Mouse (Mus musculus) bone marrow, adult 2 months (tissue): ENCODE measurements at regions not wholly inside any gene's neighbourhood (a gene's known extent, or its start where the extent isn't known, plus 50 kb on each side); places are given as distances from the start of the nearest gene placed in this dataset.
"Not testable (repeated sequence)": the region's sequence is repeated elsewhere in the genome, so short reads cannot be mapped to it uniquely, and the experiment has no call there.

Source experiments
- H3K27ac ChIP-seq: fragments of 200-500 bp; 2 replicates; pipeline ENCODE4 v1.5.1; 2012; ENCODE audit warnings: low read depth, mild to moderate bottlenecking, control low read depth, inconsistent platforms, low read length; ENCODE audit not compliant: control insufficient read depth, poor library complexity, insufficient read depth
- H3K4me1 ChIP-seq: fragments of 200-500 bp; 2 replicates; pipeline ENCODE4 v1.6.1; 2011; ENCODE audit warnings: low read length; ENCODE audit not compliant: control insufficient read depth, insufficient read depth
- H3K4me3 ChIP-seq: fragments of 200-500 bp; replicated peaks from 2 replicates; pipeline ENCODE3; 2011; ENCODE audit warnings: mild to moderate bottlenecking, low read depth, low read length, control low read depth; ENCODE audit not compliant: control insufficient read depth
- CTCF ChIP-seq: fragments of 200-500 bp; IDR thresholded peaks from 2 replicates; pipeline ENCODE4 v1.5.1; 2011; ENCODE audit warnings: low read length, control low read depth; ENCODE audit not compliant: control insufficient read depth, insufficient read depth
- POLR2A ChIP-seq: fragments of 200-500 bp; IDR thresholded peaks from 2 replicates; pipeline ENCODE4 v1.6.1; 2011; ENCODE audit warnings: low read depth, mild to moderate bottlenecking, control low read depth, low read length, borderline replicate concordance; ENCODE audit not compliant: control insufficient read depth
- WGBS: fragments of 180-500 bp; shearing (Covaris S2); methylation state at CpG from one replicate; pipeline ENCODE4 v1.1.7; 2018; 5-methylcytosine and 5-hydroxymethylcytosine counted together

- WGBS, result 72% methylated on average over 14 of the region's 14 CpGs
- no peak overlapping the region for H3K4me3 ChIP-seq
Measured at GRCm38 (mm10) chr12:29062025-29062637, 310.5 kb downstream of the Eipr1 start.

GRCm38 (mm10) chr12:29062801-29063200 lies 311.2 kb downstream of the Eipr1 start:
- Histone ChIP-seq H3K4me3 (no peak overlapping the region), H3K27ac (no peak overlapping the region), H3K4me1 (no peaks in the 10 kb centered on the region)
- TF ChIP-seq POLR2A (no peak), CTCF (no peak)
- 79% methylated on average over 3 of the region's 3 CpGs for WGBS

More at GRCm38 (mm10) chr12:29062025-29062637, 310.5 kb downstream of the Eipr1 start:
- Histone ChIP-seq H3K4me1 (no peaks in the 10 kb centered on the region), H3K27ac (no peak overlapping the region)
- TF ChIP-seq POLR2A (no peak), CTCF (no peak)

- WGBS, result 42% methylated on average over 5 of the region's 5 CpGs
- Histone ChIP-seq H3K4me3 (no peak overlapping the region), H3K4me1 (no peaks in the 10 kb centered on the region), H3K27ac (no peak overlapping the region)
- TF ChIP-seq POLR2A, result no peak
- TF ChIP-seq CTCF, result no peak
Measured at GRCm38 (mm10) chr12:29068180-29068579, 316.6 kb downstream of the Eipr1 start.

GRCm38 (mm10) chr12:29075096-29075852 lies 323.7 kb downstream of the Eipr1 start:
- 83% methylated on average over 10 of the region's 10 CpGs for WGBS

GRCm38 (mm10) chr12:29076606-29077005 lies 325.0 kb downstream of the Eipr1 start:
- TF ChIP-seq CTCF (no peak), POLR2A (no peak)
- 67% methylated on average over 1 of the region's 1 CpGs for WGBS
- no peak overlapping the region for H3K4me3 ChIP-seq

More at GRCm38 (mm10) chr12:29075096-29075852, 323.7 kb downstream of the Eipr1 start:
- Histone ChIP-seq H3K4me1 (no peaks in the 10 kb centered on the region), H3K27ac (no peak overlapping the region), H3K4me3 (no peak overlapping the region)
- TF ChIP-seq POLR2A (no peak), CTCF (no peak)

DNA sequence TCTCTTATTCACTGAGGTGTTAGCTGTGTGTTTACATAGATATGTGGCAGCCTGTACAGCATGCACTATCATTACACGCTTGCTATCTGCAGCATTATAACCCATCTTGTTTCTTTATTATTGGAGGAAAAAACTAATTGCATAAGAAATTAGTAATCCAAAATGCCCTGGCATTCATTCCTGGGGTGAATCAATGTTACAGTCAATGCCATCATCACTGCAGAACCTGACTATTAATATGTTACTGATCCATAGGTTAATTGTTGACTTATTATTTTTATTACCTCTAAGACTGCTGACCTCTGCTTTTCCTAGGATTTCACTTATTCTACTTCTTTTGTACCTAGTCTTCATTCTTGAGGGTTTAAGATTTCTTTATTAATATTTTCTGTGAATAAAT lies 327.4 kb downstream of the Eipr1 start:
- Histone ChIP-seq H3K27ac (no peak overlapping the region), H3K4me1 (no peaks in the 10 kb centered on the region), H3K4me3 (no peak overlapping the region)
- TF ChIP-seq POLR2A (no peak), CTCF (no peak)
- 85% methylated on average over 1 of the region's 1 CpGs for WGBS

More at GRCm38 (mm10) chr12:29076606-29077005, 325.0 kb downstream of the Eipr1 start:
- H3K4me1 ChIP-seq, result no peaks in the 10 kb centered on the region
- no peak overlapping the region for H3K27ac ChIP-seq

- TF ChIP-seq POLR2A (no peak), CTCF (no peak)
- WGBS, result 43% methylated on average over 13 of the region's 13 CpGs
- no peak overlapping the region for H3K27ac ChIP-seq
- no peaks in the 10 kb centered on the region for H3K4me1 ChIP-seq
- no peak overlapping the region for H3K4me3 ChIP-seq
Measured at GRCm38 (mm10) chr12:29083426-29084221, 332.0 kb downstream of the Eipr1 start.

- H3K4me1 ChIP-seq, result not testable (repeated sequence)
- WGBS, result 78% methylated on average over 2 of the region's 2 CpGs
Measured at GRCm38 (mm10) chr12:29087245-29087644, 335.6 kb downstream of the Eipr1 start.

More at GRCm38 (mm10) chr12:29087245-29087644, 335.6 kb downstream of the Eipr1 start:
- H3K27ac ChIP-seq, H3K4me3 ChIP-seq: not testable (repeated sequence)
